Mouse (Mus musculus) CD4-positive helper T cell, adult 2 months (primary cell): ENCODE results near the gene Cr2.
"Not testable (repeated sequence)": the region's sequence is repeated elsewhere in the genome, so short reads cannot be mapped to it uniquely, and the experiment has no call there.

Experiments used
- DNase-seq: peaks from one replicate; pipeline ENCODE4 v3.0.0-alpha.2; 2012; ENCODE audit warnings: low read depth, missing footprints, low spot score

Gene Cr2

GRCm38 (mm10) chr1:195175980-195176931, at the start of gene Cr2:
Cr2 (minus strand) TSS chr1:195176716.
- peak; percentile 47 for DNase-seq

DNA sequence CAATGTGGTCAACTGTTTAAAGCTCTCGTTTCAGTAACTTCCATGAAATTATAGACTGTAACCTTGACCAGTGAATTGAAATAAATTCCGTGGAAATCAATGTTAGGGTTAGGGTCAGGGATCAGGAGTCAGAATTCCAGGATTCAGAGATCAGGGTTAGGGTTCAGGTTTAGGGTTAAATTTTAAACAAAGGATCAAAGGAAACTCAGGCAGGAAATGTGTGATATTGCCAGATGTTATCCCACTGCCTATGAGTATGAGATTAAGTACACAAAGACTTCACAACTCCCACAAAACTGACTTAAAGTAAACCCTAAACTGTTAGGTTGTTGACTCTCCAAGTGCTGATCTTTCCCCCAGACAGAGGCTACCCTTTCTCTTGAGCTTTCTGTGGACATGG, 45.3 kb upstream of the Cr2 start:
- no peak for DNase-seq

DNA sequence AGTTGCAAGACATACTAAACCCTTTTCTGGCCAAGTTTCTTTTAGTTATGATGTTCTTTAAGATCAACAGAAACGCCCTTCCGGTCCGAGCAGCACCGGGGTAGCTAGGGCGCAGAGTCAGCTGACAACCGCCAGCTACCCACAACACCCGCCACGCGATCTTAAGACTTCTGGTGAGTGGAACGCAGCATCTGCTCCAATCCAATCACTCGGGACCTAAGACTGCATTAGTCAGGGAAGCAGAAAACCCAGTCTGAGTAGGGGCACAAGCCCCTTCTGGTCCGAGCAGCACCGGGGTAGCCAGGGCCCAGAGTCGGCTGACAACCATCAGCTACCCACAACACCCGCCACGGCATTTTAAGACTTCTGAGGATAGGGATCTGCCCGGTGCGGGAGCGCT, 36.3 kb upstream of the Cr2 start:
- not testable (repeated sequence) for DNase-seq

DNA sequence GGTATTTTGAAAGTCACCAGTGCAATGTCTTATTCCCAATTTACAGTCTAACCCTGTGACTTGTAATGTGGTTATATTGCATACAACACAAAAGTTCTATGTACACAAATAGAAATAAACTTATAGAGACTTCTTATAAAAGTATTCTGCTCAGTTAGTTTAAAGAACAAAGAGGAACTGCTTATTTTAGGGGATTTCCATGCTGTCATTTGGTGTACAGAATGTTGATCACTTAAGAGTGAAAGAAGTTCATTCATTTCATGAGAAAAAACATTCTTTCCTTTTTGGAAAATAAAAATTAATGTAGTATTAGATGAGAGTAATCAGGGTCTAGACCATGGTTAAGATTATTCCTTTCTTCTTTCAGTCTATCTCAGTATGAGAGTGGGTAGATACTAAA, 8.2 kb upstream of the Cr2 start:
- DNase-seq, result no peak

- no peak for DNase-seq
These were observed 11.3 kb downstream of the Cr2 start for GRCm38 (mm10) chr1:195164996-195165755.

GRCm38 (mm10) chr1:195132070-195132469, 44.4 kb downstream of the Cr2 start:
- DNase-seq, result no peak

GRCm38 (mm10) chr1:195131675-195132015, 44.9 kb downstream of the Cr2 start:
- no peak for DNase-seq

DNA sequence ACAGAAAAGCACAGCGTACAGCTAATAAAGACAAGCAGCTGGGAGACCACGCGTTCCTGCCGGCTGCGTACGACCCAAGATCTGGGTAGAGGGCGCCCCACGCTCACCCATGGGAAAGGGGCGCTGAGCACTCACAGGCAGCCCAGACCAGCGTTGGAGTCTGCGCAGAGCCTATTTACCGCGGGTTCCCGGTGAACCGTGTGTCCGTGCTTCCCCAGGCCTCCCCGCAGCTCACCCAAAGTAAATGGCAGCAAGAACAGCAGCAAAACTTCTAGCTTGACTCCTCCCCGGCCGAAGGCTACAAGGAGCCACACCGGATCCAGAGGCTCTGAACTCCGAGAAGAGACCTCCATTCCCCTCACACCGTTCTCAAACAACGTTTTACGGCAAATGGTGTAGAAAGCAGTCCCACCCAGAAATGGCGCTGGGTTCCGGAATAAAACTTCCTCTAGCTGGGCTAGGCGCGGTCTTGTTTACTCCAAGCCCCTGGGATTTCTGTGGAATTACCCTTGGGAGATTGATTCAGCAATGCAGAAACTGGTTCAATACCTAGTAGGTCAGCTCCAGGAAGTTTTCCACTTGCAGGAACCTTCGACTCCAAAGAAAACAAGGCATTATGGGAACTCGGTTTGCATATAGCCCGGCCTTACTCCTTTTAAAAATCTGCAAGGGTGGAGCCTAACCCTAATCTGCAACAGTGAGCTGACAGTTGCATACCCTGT, 45.4 kb downstream of the Cr2 start, which contains the start of gene Cr1l:
TSS of gene Cr1l (minus strand) at position 634 of the 722 bp plus-strand sequence.
- DNase-seq, result peak; percentile 90

- DNase-seq, result no peak
These were observed 46.0 kb downstream of the Cr2 start for GRCm38 (mm10) chr1:195130479-195130878.

GRCm38 (mm10) chr1:195129867-195130266, 46.6 kb downstream of the Cr2 start:
- no peak for DNase-seq

- DNase-seq, result no peak
These were observed 62.1 kb downstream of the Cr2 start for GRCm38 (mm10) chr1:195114414-195114813.

DNA sequence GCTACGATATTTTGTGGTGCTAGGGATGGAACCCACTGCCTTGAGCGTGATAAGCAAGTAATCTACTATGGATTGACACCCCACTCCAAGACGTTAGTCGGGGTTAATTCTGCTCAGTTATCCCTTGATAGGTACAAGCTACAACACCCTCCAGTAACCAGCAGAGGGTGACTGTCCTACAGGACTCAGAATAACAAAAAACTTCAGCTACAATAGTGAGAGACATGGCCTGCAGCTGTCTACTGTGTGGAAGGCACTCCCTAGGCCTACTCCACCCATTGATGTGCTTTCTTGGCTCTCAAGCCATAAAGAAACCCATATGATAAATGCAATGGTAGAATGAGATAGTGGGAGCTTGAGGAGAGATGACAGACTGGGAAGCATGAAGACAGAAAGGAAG, 62.9 kb downstream of the Cr2 start:
- no peak for DNase-seq

DNA sequence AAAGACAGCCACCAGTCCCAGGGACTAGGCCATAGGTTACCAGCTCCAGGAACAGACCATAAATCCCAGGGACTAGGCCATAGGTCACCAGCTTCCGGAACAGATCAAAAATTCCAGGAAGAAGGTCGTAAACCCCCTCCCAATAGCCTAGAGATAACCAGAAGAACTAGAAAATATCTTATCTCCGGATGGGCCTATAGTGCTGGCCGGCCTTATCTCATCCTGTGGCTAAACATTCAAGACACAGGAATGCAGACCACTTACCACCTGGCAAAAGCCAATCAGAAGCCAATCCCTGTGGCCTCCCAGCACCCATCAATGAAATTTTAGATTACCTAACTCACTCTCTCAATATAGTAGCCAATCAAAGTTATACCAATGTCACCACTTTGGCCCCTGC, 75.8 kb downstream of the Cr2 start:
- DNase-seq, result no peak

- no peak for DNase-seq
These were observed 78.5 kb downstream of the Cr2 start for GRCm38 (mm10) chr1:195098004-195098403.

DNA sequence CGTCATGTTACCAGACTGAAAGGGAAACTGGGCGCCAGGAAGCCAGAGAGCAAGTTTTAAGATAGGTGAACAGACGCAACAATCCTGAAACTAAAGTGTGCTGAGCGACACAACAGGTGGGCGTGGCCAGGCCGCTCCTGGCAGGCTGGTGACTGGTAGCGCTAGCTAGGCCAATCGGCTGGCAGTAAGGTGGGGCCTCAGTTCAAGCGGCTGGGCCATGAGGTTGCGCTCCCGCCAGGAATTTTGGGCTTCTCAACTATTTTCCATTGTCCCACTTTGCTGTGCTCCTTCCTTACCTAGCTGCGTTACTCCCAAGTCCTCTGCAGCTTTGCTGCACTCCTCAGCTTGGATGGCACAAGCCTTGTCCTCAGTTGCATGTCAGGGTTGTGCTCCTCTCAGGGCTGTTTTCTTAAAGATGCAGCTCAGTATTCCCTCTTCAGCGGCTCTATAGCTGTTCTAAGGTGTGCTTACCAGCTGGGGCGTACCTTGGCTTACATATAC, 84.2 kb downstream of the Cr2 start, which contains the start of gene Cd46:
TSS of gene Cd46 (minus strand) at position 30 of the 501 bp plus-strand sequence.
- DNase-seq, result peak; percentile 83

DNA sequence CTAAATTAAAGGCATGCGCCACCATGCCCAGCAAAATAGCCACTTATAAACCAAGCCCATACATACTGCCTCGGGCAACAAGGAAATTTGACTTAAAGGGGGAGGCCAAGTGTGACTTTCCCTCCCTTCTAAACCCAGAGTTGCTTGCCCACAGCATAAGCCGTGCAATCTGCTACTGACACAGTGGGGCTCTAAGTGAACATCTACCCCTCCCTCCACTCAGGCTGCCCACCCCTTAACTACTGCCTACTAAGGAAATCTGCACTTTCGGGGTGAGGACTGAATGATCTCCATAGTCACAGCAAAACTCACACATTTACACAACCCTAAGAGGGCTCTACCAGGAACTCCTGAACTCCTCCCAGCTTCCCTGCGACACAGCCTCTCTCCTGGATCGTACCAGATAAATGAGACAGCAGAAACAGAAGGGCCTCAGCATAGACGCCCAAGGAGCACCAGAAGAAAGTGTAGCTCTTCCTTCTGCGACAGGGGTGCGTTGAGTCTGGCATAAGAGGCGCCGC, 84.8 kb downstream of the Cr2 start:
- no peak for DNase-seq
